Mouse (Mus musculus) cortical plate, adult 2 months (tissue): ENCODE measurements around the gene Plp2. TPM values are rescaled to one million over a fixed set of nuclear protein-coding genes. Genes with fewer than 3 reads are reported as not detected.

Experiments
- H3K27ac ChIP-seq: fragments of 200-500 bp; 2 replicates; pipeline ENCODE4 v1.5.1; 2012; ENCODE audit warnings: low read length, control low read depth, inconsistent platforms; ENCODE audit not compliant: insufficient read depth
- H3K4me1 ChIP-seq: fragments of 200-500 bp; 2 replicates; pipeline ENCODE4 v1.6.1; 2011; ENCODE audit warnings: low read length; ENCODE audit not compliant: control insufficient read depth, insufficient read depth
- H3K4me3 ChIP-seq: fragments of 200-500 bp; 2 replicates; pipeline ENCODE4 v1.5.1; 2011; ENCODE audit warnings: mild to moderate bottlenecking, low read length, control low read depth; ENCODE audit not compliant: insufficient read depth
- CTCF ChIP-seq: fragments of 200-500 bp; IDR thresholded peaks from 2 replicates; pipeline ENCODE4 v1.5.1; 2011; ENCODE audit warnings: mild to moderate bottlenecking, control low read depth, low read length; ENCODE audit not compliant: insufficient read depth; ENCODE audit errors: extremely low read depth
- POLR2A ChIP-seq: fragments of 200-500 bp; IDR thresholded peaks from 2 replicates; pipeline ENCODE4 v1.6.1; 2011; ENCODE audit warnings: mild to moderate bottlenecking, low read length, control low read depth; ENCODE audit not compliant: insufficient read depth; ENCODE audit errors: extremely low read depth
- polyA plus RNA-seq: library from polyadenylated mRNA; depleted of rRNA; stranded (reverse); fragments of >200 nt; gene quantifications from 2 replicates; pipeline ENCODE4 v1.2.3, GENCODE M21; 2012

The Plp2 gene
- polyA plus RNA-seq, 1 experiment, result 14.5 TPM

GRCm38 (mm10) chrX:7664791-7665190 is 6.4 kb downstream of the Plp2 start:
- no peaks in the 10 kb centered on the region for H3K4me1 ChIP-seq
- no peak overlapping the region for H3K27ac ChIP-seq
- no peak overlapping the region for H3K4me3 ChIP-seq
- no peak for TF ChIP-seq POLR2A
- TF ChIP-seq CTCF, result no peak

GRCm38 (mm10) chrX:7662936-7663335 is 8.3 kb downstream of the Plp2 start:
- H3K4me1 ChIP-seq, result no peaks in the 10 kb centered on the region
- no peak overlapping the region for H3K4me3 ChIP-seq
- H3K27ac ChIP-seq, result no peak overlapping the region
- no peak for TF ChIP-seq POLR2A

- Histone ChIP-seq H3K4me1 (no peaks in the 10 kb centered on the region), H3K27ac (no peak overlapping the region), H3K4me3 (no peak overlapping the region)
- TF ChIP-seq CTCF, result no peak
- no peak for TF ChIP-seq POLR2A
These were observed 10.1 kb downstream of the Plp2 start for GRCm38 (mm10) chrX:7661086-7661485.

GRCm38 (mm10) chrX:7658785-7659589 is 12.2 kb downstream of the Plp2 start:
- no peak for TF ChIP-seq POLR2A
- no peak for TF ChIP-seq CTCF
- Histone ChIP-seq H3K4me3 (no peak overlapping the region), H3K27ac (no peak overlapping the region), H3K4me1 (no peaks in the 10 kb centered on the region)

GRCm38 (mm10) chrX:7658031-7658784 is 13.0 kb downstream of the Plp2 start:
- Histone ChIP-seq H3K4me1 (no peaks in the 10 kb centered on the region), H3K4me3 (no peak overlapping the region), H3K27ac (no peak overlapping the region)
- TF ChIP-seq CTCF (no peak), POLR2A (no peak)

GRCm38 (mm10) chrX:7657221-7657639 is 14.0 kb downstream of the Plp2 start, which contains the start of gene Prickle3:
Gene Prickle3, plus strand, starts transcription at chrX:7657260.
- Histone ChIP-seq H3K4me1 (no peaks in the 10 kb centered on the region), H3K4me3 (no peak within 1 kb of the TSS; the same call in 1 of the 2 replicates), H3K27ac (no peak within 1 kb of the TSS)
- TF ChIP-seq CTCF (no peak), POLR2A (no peak)

- Histone ChIP-seq H3K4me1 (0 out of 2 replicates have a peak, but pooled peaks cover 3% of the 10 kb centered on the region), H3K27ac (peak overlapping the region; percentile 85), H3K4me3 (peak overlapping the region; percentile 23)
- TF ChIP-seq CTCF (no peak), POLR2A (no peak)
These were observed 22.4 kb downstream of the Plp2 start for GRCm38 (mm10) chrX:7648671-7649304.

GRCm38 (mm10) chrX:7645349-7645748 is 25.8 kb downstream of the Plp2 start:
- no peak overlapping the region for H3K27ac ChIP-seq
- peaks cover 6% of the 10 kb centered on the region for H3K4me1 ChIP-seq
- no peak overlapping the region for H3K4me3 ChIP-seq
- TF ChIP-seq CTCF (no peak), POLR2A (no peak)

GRCm38 (mm10) chrX:7640785-7641184 is 30.4 kb downstream of the Plp2 start:
- no peak for TF ChIP-seq POLR2A
- TF ChIP-seq CTCF, result no peak
- Histone ChIP-seq H3K4me3 (peak overlapping the region; percentile 92), H3K27ac (no peak overlapping the region), H3K4me1 (peaks cover 6% of the 10 kb centered on the region)

- TF ChIP-seq CTCF, result no peak
- no peak for TF ChIP-seq POLR2A
- Histone ChIP-seq H3K27ac (peak overlapping the region; percentile 93), H3K4me1 (peaks cover 7% of the 10 kb centered on the region), H3K4me3 (peak overlapping the region; percentile 92)
These were observed 31.5 kb downstream of the Plp2 start for GRCm38 (mm10) chrX:7639536-7640325.
